Mouse (Mus musculus): Measurements from ENCODE around the gene Spint1.
A peak's percentile ranks its signal among the peaks of the same experiment; 100 is the strongest.

Gene Spint1

DNA sequence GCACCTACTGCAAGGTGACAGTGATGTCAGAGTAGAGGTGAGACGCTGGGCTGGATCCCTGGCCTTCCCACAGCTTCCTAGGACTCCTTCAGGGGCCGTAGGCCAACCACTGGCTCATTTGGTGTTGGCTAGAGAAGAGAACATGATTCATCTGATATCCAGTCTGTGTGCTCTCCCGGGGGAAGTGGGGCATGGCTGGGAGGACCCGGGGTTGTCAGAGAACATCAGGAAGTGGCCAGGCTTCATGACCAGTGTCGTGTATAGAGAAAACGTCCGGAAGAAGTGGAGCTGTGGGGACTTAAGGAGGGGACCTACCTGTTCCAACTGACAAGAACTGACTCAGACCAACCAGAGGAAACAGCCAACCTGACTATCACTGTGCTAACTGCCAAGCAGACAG lies 8.1 kb downstream of the Spint1 start:
- no peak for DNase-seq

DNA sequence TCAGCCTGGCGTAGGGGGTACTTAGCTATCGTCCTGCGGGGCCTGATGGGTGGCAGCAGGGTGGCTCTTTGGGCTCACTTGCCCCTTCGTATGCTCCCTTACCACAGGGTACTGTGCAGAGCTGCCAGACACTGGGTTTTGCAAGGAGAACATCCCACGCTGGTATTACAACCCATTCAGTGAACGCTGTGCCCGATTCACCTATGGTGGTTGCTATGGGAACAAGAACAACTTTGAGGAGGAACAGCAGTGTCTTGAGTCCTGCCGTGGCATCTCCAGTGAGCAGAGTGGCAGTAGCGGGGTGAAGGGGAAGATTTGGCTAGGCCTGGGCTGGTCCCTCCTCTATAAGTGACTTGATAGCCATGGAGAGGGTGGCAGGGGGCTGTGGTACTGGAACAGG lies 10.7 kb downstream of the Spint1 start:
- DNase-seq: no peak

DNA sequence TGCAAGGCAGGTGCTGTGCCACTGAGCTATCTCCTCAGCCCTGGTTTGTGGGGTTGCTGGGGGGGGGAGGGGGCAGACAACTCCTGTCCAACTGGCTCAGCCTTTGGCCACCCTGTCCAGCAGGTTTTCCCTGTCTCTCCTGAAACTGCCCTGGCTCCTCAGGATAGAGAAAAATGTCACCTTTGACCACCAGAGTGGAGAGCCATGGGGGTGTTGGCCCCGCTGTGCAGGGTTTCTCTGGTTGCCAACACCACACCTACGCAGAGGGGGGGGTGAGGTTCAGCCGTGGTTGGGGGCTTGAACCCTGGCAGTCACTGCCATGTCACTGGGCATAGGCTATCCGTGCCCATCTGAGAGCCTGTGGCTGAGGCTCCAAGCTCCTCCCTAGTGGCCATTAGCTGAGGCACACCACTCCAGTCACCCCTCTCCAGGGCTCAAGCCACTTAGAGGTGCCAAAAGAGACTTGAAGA lies 12.5 kb downstream of the Spint1 start:
- peak; percentile 29 for DNase-seq

DNA sequence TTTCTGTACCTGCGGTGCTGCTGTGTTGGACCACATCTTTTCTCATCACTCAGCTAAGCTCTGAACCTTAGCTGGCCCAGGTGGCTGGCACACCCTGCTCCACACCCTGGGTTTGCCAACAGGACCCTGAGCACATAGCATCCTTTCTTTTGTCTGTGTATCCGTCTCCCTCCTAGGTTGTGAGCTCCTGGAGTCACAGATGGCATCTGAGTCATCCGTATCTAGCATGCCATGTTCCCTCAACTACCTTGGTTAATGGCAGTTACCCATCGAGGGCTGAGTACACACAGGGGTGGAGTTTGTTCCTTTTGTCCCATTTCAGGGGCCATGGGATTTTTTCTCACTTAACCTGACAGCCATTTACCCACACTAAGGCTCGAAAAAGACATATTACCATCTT lies 13.2 kb downstream of the Spint1 start:
- no peak for DNase-seq

DNA sequence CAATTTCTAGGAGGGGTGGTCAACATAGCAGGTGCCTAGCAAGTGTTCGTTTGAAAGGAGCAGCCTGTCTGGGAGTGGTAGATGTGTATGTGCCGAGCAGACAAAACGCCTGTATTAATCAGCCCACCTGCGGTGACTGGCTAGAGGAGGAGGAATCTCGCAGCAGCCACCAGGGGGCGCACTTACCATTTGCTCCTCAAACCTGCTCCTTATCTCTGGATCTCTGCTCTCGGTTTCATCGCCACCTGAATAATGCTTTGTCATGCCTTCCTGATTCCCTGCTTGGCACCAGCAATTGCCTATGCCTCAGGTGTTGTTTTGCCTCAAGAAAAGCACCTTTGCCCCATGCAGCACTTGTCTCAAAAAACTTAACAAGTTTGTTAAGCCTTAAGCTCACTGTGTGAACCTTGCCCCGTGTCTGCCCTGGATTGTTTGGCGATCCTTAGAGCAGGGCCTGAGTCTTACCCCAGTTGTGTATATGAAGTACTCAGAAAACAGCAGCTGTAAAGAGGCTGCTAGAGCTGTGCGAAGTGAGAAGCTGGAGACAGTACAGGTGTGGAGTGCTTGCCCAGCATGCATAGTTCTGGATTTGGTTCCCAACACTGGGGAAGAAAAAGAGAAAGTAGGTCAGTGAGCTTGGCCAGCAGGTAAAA lies 13.8 kb downstream of the Spint1 start:
- peak; percentile 89 for DNase-seq

DNA sequence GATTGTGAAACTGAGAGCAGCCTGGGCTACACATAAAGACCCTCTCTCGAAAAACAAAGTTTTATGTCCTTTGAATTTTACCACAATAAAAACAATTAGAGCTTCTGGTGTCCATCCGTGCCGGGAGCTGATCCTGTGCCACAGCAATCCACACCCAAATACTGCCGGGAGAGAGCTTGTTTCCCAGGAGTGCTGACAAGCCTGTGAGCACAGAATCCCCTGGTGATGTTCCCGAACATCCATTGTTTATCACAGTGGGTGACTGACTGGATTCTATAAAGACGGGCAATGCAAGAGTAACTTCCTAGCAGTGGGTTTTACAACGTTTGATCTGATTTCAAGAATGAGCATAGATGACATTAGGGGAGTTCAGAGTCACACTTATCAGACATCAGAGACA lies 17.8 kb downstream of the Spint1 start:
- no peak for DNase-seq

DNA sequence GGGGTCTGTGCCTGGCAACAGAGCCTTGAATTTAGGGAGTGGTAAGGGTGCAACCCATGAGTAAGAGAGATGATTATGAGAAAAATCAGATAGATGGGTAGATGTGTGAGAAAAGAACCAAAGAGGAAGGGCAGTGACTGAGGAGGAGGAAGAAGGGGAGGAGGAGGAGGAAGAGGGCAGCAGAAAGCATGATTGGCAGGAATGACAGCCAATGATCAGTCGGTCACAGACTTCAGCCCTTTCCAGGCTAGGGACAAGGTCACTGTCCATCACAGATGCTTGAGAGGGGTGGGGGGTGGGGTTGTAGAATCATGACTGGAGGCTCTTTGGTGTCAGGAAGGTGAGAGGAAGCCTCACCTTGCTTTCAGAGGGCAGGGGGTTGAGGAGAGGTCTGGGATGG lies 23.4 kb downstream of the Spint1 start:
- no peak for DNase-seq

DNA sequence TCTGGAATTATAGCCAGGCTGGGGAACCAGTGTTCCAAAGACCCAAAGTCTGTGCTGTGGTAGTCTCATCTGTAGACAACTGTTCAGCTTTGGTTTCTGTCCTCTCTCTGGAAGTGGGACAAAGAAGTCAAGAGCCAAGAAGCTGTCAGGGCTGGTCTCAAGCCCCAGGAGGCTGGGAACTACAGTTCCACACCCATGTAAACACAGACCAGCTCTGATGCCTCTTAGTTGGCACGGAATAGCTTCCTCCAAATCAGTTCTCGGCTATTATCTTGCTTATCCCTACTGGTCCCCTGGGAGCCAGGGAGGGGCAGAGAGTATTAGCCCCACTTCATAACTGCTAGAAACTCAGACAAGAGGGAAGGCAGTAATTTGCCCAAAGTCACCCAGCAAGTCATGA lies 24.2 kb downstream of the Spint1 start:
- DNase-seq: peak; percentile 69

DNA sequence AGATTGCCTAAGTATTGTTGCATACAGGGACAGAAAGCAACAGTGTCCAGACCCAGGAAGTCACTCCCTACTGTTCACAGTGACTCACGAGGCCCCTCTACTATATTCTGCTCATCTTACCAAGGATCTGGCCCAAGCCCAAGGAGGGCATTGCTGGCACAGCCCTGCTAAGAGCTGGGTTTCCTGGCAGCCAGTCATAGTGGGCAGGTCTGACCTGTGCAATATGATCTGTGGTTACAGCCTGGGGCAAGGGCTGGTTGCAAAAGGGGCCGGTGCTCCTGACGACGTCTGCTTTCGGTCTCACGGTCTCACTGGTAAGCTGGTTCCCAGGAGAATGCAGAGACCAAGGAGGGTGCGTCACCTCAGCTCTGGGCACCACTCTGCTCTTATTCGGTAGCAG lies 25.8 kb downstream of the Spint1 start:
- peak; percentile 81 for DNase-seq

DNA sequence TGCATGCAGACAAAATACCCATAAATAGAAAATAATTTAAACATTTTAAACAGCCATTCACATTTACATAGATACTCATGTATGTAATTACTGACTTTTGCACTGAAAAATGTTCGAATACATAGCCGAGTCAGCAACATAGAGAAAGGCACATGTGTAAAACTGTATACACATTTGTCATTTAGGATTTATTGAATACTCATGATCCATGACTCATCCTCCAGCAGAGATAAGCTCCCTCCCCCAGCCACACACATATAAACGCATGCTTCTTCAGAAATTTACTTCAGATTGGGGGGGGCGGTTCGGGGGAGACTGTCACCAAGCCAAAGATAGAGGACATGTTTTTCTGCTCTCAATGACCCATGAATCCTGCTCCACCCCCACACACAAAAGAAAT lies 26.7 kb downstream of the Spint1 start:
- DNase-seq: no peak

DNA sequence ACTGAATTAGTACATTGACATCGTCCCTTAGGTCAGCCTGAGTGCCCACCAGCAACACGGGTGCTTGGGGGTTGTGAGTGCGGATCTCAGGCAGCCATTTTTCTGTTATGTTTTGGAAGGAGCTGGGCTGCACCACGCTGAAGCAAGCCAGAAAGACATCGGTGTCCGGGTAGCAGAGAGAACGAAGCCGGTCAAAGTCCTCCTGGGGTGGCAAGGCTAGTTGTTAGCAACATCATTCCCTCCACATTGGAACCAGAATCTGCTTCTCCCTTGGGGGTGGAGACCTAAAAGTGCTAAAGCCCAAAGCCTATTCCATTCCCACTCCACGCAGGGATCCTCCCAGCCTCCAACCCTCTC lies 33.1 kb downstream of the Spint1 start:
- DNase-seq: no peak

DNA sequence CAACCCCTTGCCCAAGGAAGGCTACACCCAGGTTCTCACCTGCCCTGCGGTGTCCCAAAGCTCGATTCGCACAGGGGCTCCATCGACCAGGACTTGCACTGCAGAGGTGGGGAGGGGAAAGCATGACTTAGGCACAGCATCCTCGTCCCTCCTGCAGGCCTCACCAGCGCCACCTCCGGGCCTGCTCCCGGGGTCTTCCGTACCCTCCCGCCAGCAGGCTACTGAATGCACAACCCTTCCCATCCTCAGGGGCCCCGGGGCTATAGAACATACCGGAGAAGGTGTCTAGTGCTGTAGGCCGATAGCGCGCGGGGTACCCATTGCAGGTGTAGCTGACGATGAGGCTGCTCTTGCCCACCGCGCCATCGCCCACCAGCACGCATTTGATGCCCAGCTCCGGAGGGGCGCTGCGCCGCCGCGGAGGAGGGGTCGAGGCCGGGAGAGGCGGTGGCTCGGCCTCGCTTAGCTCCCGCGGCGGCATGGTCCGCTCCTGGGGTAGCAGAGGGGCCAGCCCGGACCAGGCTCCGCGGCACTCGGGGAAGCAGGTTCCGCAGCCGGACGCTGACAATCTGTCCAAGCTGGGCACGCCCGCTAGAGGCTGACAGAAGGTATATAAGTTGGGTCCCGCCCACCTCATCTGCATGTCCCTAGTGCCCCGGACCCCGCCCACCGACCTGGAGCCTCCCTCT lies 33.6 kb downstream of the Spint1 start, which contains the start of gene Rhov:
Gene Rhov, minus strand, starts transcription at position 630 of the 689 bp plus-strand sequence.
- DNase-seq: peak; percentile 76

DNA sequence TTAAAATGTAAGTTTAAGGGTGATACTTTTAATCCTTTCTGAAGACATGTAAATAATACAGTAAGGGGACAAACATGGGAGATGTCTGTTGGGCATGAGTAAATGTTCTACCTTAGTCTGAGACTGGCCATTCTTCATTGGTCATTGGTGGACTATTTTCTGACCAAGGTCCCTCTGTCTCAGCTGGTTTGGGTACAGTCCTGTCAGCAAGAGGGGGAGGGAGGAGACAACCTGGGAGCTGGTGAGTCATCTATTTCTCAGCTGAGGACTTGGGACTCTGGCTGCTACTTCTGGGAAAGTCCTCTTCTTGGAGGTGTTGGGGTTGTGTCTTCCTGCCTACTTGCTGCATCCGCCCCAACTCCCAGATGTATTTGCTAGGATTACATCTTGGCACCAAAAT lies 37.0 kb downstream of the Spint1 start:
- no peak for DNase-seq

DNA sequence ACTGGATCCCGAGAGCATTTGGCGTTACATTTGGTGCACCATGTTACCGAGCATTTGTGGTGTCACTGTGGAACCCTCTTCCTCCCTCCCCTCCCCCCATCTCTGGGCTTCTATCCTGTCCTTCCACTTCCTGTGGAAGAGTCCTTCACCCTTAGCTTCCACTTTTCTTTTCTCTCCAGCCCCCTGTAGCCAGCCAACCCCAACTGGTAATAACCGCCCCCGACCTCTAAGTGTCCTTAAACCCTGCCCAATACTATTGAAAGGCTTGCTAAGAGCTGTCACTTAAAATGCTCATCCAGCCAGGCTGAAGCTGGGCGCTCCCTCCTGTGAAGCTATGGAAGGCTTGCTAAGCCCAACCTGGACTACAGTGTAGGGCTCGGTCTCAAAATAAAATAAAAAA lies 39.8 kb downstream of the Spint1 start:
- DNase-seq: no peak

DNA sequence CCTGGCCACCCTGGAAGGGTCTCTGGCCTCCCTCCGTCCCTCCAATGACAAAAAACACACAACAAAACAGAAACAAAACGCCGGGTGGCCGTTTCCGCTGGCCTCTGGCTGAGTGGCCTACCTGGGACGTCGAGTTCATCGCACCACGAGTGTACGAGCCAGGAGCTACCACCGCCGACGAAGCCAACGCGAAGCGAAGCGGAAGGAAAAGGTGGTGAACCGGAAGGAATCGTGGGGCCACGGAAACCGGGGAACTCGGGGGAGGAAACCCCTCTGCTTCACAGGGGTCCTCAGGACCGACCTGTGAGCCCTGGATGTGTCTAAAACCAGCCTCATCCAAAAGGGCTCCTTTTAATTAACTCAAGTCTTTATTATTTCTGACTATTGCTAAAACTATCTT lies 40.6 kb downstream of the Spint1 start:
- no peak for DNase-seq

DNA sequence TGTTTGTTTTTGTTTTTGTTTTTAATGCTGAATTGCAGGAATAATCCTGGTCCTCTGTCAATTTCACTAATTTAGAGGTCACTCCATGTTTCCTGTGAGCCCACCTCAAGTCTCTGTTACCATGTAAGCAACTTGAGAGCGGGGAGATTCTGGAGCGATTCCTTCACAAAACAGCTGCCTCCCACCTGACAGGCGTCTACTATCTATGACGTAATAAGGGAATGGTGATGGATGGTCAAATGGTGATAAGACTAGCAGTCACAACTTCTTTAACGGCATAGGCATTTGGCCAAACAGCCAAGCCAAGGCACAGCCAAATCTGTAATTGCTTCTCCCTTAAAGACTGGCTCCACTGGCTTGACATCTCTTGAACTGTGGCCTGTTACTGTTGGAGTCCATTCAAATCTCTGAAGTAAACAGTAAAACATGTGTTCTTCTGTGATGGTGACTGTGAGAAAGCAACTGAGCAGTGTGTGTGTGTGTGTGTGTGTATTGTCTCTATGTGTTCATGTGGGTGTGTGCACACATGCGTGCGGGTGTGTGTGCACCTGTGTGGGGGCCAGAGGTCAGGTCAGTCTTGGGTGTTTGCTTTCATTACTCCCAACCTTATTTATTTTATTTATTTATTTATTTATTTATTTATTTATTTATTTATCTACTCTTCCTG lies 44.9 kb downstream of the Spint1 start:
- no peak for DNase-seq

DNA sequence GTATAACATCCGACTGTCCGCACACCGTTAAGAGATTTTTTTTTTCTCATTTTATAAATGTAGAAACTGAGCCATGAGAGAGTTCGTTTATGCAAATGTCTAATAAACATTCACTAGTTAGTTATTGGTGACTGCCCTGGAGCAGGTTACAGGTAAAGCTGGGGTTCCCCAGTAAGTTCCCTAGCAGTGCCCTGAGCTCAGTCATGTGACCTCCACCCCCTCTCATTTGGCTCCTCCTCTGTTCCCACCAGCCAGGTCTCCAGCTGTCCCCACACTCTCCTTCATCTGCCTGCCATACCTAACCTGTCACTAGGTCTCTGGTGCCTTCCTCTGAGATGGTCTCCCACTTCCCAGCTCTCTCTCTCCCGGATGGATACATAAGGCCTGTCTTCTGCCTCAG lies 50.2 kb downstream of the Spint1 start:
- DNase-seq: no peak

DNA sequence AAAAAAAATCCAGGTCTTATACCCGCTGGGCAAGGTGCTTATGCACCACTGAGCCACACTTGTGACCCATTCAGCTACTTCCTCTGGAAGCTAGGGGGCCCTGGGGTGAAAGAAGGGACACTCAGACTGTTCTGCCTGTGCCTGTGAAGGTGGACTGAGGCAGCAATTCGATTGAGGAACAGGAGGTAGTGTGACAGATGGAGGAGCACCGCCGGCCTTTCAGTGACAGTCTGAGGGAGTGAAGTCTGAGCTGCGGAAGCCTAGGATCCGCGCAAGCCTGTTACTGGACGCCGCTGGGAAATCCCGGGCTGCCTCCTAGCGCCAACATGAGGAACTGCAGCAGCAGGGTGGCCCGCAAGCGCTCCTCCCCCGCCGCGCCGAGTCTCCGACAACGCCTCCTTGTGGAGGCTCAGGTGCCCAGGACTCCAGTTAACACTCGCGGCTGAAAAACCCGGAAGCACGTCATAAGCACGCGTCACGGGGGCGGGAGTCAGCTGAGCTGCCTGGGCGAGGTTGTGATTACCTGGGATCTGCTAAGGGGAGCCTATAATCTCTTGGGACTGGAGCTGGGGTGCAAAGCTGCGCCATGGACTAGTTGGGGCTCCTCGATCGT lies 51.2 kb downstream of the Spint1 start, which contains the start of gene Vps18:
Gene Vps18, plus strand, starts transcription at position 471 of the 613 bp plus-strand sequence.
- DNase-seq: peak; percentile 98

DNA sequence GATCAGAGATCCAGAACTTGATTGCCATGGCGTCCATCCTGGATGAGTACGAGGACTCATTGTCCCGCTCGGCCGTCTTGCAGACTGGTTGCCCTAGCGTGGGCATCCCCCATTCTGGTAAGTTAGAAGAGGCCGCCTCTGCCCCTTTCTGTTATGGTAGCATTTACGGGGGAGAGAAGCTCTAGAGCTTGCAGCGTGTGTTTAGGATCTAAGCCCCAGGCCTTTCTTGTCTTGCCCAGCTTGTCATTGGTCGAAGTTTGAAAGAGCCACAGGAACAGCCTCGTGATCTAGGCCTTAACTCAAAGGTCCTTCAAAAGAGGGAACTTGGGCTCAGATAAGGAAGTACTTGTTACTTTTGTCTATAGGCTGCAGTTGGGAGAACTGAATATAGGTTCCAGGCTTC lies 51.9 kb downstream of the Spint1 start:
- DNase-seq: no peak

DNA sequence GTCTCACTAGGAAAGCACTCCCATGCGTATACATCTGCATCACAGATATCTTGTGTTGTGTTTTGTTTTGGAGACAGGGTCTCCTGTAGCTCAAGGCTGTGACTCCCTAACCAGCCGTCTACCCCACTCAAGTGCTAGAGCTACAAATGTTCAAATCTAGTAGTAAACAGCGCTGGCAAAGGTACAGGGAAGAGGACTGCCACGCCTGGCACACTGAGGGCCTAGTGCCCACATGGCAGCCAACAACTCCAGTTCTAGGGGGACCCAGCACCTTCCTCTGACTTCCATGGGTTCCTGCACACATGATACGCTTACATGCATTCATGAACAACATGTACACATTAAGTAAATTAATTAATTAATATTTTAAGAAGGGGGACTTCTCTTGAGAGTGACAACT lies 55.1 kb downstream of the Spint1 start:
- DNase-seq: no peak

DNA sequence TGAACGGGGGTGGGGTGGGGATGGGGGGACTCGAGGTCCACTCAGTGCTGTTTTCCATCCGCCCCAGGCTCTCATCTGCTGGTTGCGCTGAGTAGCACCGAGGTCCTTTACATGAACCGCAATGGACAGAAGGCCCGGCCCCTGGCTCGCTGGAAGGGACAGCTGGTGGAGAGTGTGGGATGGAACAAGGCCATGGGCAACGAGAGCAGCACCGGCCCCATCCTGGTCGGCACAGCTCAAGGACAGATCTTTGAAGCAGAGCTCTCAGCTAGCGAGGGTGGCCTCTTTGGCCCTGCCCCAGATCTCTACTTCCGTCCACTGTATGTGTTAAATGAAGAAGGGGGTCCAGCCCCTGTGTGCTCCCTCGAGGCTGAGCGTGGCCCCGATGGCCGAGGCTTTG lies 55.7 kb downstream of the Spint1 start:
- no peak for DNase-seq

DNA sequence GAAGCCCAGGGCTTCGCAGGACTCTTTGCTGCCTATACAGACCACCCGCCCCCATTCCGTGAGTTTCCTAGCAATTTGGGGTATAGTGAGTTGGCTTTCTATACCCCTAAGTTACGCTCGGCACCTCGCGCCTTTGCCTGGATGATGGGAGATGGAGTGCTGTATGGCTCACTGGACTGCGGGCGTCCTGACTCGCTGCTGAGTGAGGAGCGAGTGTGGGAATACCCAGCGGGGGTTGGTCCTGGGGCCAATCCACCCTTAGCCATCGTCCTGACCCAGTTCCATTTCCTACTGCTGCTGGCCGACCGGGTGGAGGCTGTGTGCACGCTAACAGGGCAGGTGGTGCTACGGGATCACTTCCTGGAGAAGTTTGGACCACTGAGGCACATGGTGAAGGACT lies 56.1 kb downstream of the Spint1 start:
- no peak for DNase-seq

DNA sequence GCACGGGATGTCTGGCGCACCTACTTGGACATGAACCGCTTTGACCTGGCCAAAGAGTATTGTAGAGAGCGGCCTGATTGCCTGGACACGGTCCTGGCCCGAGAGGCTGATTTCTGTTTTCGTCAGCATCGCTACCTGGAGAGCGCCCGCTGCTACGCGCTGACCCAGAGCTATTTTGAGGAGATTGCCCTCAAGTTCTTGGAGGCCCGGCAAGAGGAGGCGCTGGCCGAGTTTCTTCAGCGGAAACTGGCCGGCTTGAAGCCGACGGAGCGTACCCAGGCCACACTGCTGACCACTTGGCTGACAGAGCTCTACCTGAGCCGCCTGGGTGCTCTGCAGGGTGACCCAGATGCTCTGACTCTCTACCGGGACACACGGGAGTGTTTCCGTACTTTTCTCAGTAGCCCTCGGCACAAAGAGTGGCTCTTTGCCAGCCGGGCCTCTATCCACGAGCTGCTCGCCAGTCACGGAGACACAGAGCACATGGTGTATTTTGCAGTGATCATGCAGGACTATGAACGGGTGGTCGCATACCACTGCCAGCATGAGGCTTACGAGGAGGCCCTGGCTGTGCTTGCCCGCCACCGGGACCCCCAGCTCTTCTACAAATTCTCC lies 56.7 kb downstream of the Spint1 start:
- DNase-seq: no peak

All from lung, postnatal 10 days (tissue).